Mouse (Mus musculus) hindbrain, postnatal 0 days (tissue): Measurements from ENCODE around the gene Serpinf2. TPM values are rescaled to one million over a fixed set of nuclear protein-coding genes. Genes with fewer than 3 reads are reported as not detected.
A peak's percentile ranks its signal among the peaks of the same experiment; 100 is the strongest.
"Not testable (repeated sequence)": the region's sequence is repeated elsewhere in the genome, so short reads cannot be mapped to it uniquely, and the experiment has no call there.

Experiments
- ATAC-seq: fragments of 200-750 bp; cut with Nextera tagmentation; 2 replicates; pipeline ENCODE4 v1.8.0; 2017; ENCODE audit warnings: mild to moderate bottlenecking, moderate TSS enrichment, moderate library complexity
- DNase-seq: peaks from one replicate; pipeline ENCODE4 v3.0.0-alpha.2; 2015; ENCODE audit warnings: low spot score
- H3K27ac ChIP-seq: fragments of 300-500 bp; sonication (generic); 2 replicates; pipeline ENCODE4 v1.5.1; 2014; ENCODE audit warnings: mild to moderate bottlenecking
- H3K27me3 ChIP-seq: fragments of 300-500 bp; sonication (generic); 2 replicates; pipeline ENCODE4 v1.6.1; 2014; ENCODE audit warnings: low read length, mixed read lengths; ENCODE audit not compliant: insufficient read depth
- H3K36me3 ChIP-seq: fragments of 300-500 bp; sonication (generic); 2 replicates; pipeline ENCODE4 v1.6.1; 2014; ENCODE audit warnings: low read length, mixed read lengths; ENCODE audit not compliant: insufficient read depth
- H3K4me1 ChIP-seq: fragments of 300-500 bp; sonication (generic); 2 replicates; pipeline ENCODE4 v1.6.1; 2014; ENCODE audit warnings: antibody characterized with exemption, low read length, mixed read lengths; ENCODE audit not compliant: insufficient read depth
- H3K4me2 ChIP-seq: fragments of 300-500 bp; sonication (generic); 2 replicates; pipeline ENCODE4 v1.6.1; 2014; ENCODE audit warnings: low read depth, mild to moderate bottlenecking, low read length, moderate library complexity, mixed read lengths
- H3K4me3 ChIP-seq: fragments of 300-500 bp; sonication (generic); 2 replicates; pipeline ENCODE4 v1.5.1; 2014; ENCODE audit warnings: low read length
- H3K9ac ChIP-seq: fragments of 300-500 bp; sonication (generic); replicated peaks from 2 replicates; pipeline ENCODE4 v1.6.1; 2014; ENCODE audit warnings: mild to moderate bottlenecking, low read length, moderate library complexity, mixed read lengths
- H3K9me3 ChIP-seq: fragments of 300-500 bp; sonication (generic); 2 replicates; pipeline ENCODE4 v1.6.1; 2016; ENCODE audit warnings: low read length, mixed read lengths
- CTCF ChIP-seq: IDR thresholded peaks from 2 replicates; pipeline ENCODE4 v1.5.1; 2016; ENCODE audit warnings: antibody characterized with exemption, control low read depth, low read depth
- WGBS: fragments of 180-500 bp; shearing (Covaris S2); extraction: QIAGEN DNeasy Blood & Tissue Kit; methylation state at CpG from one replicate; pipeline ENCODE4 v1.1.7; 2014; 5-methylcytosine and 5-hydroxymethylcytosine counted together
- polyA plus RNA-seq: library from polyadenylated mRNA; unstranded; fragments of >200 nt; fragmentation: Nextera tagmentation; extraction: Ambion mirVana; gene quantifications from 2 replicates; pipeline ENCODE4 v1.2.1, GENCODE M21; 2015
- total RNA-seq: library from RNA; depleted of rRNA; stranded (reverse); fragments of >200 nt; gene quantifications from 2 replicates; pipeline ENCODE4 v1.2.3, GENCODE M21; 2014

The Serpinf2 gene
- total and polyA plus RNA-seq, 2 experiments from 2014 or later = 0.05 TPM; not detected in 1

DNA sequence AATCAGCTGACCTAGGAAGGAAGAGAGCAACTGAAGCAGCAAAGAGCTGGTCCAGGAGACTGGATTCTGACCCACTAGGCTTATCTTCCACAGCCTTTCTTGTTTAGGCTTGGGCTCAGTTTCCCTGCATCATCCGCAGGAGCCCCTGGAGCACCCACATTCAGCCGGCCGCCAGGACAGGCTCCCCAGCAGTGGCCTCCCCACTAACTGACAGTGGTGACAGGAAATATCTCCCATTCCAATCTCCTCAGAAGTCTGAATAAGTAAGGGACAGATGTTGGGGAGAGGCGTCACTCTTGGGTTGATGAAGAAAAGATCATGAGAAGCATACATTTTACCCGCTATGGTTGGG, 20.3 kb upstream of the Serpinf2 start:
- no peak for TF ChIP-seq CTCF
- H3K27me3 ChIP-seq = no peaks in the 10 kb centered on the region
- no peak for ATAC-seq
- peak overlapping the region; percentile 88 for H3K27ac ChIP-seq
- no peaks in the 10 kb centered on the region; the same call in 1 of the 2 replicates for H3K36me3 ChIP-seq
- H3K4me2 ChIP-seq = peak overlapping the region; percentile 81
- no peak overlapping the region for H3K4me3 ChIP-seq
- no peak overlapping the region for H3K9ac ChIP-seq
- DNase-seq = no peak
- 29% methylated on average over 5 of the region's 5 CpGs for WGBS
- H3K4me1 ChIP-seq = peaks cover 24% of the 10 kb centered on the region
- H3K9me3 ChIP-seq = no peaks in the 10 kb centered on the region

GRCm38 (mm10) chr11:75459141-75459711, 19.8 kb upstream of the Serpinf2 start:
- H3K4me2 ChIP-seq = no peak overlapping the region
- no peak overlapping the region for H3K4me3 ChIP-seq
- H3K27ac ChIP-seq = peak overlapping the region; percentile 88; the same call in 1 of the 2 replicates
- ATAC-seq (no peak), DNase-seq (no peak)
- no peaks in the 10 kb centered on the region for H3K27me3 ChIP-seq
- H3K4me1 ChIP-seq = peaks cover 25% of the 10 kb centered on the region
- H3K36me3 ChIP-seq = no peaks in the 10 kb centered on the region
- TF ChIP-seq CTCF = no peak
- no peak overlapping the region for H3K9ac ChIP-seq
- no peaks in the 10 kb centered on the region for H3K9me3 ChIP-seq
- 77% methylated on average over 5 of the region's 5 CpGs for WGBS

DNA sequence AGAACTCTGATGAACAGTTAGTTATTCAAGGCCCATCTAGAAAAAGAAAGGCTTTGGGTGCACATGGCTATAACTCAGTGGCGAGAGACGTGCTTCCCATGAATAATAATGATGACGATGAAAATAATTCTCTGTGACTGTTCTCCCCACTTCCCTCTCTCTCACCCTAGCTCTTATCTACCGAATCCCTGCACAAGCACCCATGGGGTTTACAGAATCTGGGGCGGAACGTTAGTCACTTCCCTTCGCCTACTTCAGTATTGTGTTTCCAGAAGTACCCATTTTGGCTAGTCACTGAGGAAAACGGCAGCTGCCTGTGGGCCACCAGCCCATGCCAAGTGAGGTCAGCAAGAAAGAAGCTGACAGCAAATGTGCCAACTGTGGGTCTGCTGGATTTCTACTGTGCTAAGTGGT, 19.2 kb upstream of the Serpinf2 start:
- DNase-seq = no peak
- H3K4me3 ChIP-seq = no peak overlapping the region
- ATAC-seq = no peak
- H3K4me2 ChIP-seq = no peak overlapping the region
- no peak overlapping the region for H3K27ac ChIP-seq
- TF ChIP-seq CTCF = no peak
- peaks cover 28% of the 10 kb centered on the region for H3K4me1 ChIP-seq
- no peaks in the 10 kb centered on the region for H3K36me3 ChIP-seq
- H3K27me3 ChIP-seq = no peaks in the 10 kb centered on the region
- H3K9ac ChIP-seq = no peak overlapping the region
- no peaks in the 10 kb centered on the region for H3K9me3 ChIP-seq
- WGBS = 74% methylated on average over 8 of the region's 8 CpGs

GRCm38 (mm10) chr11:75458169-75458568, 18.8 kb upstream of the Serpinf2 start:
- 15% methylated on average over 3 of the region's 3 CpGs for WGBS
- H3K4me1 ChIP-seq = peaks cover 29% of the 10 kb centered on the region
- H3K9ac ChIP-seq = no peak overlapping the region
- no peaks in the 10 kb centered on the region for H3K9me3 ChIP-seq
- no peaks in the 10 kb centered on the region for H3K27me3 ChIP-seq
- ATAC-seq = no peak
- H3K4me2 ChIP-seq = no peak overlapping the region
- H3K36me3 ChIP-seq = no peaks in the 10 kb centered on the region
- DNase-seq = peak; percentile 71
- H3K4me3 ChIP-seq = no peak overlapping the region
- no peak overlapping the region for H3K27ac ChIP-seq
- TF ChIP-seq CTCF = peak; percentile 87

DNA sequence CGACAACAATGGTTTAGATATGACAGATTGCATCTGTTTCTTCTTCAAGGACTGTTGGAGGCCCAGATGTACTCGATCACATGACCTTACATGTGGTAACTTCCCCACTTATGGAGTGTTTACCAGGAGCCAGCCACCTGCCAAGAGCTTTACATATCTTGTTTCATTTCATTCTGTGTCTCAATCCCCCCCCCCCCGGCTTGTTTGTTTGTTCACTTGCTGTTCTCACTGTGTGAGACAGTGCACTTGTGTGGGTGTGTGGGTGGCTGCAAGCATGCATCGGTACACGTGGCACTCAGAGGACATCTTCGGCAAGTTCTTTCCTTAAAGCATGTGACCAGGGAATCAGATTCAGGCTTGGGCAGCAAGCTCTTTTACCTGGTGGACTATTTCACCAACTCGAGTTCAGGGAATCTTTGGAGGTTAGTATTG, 17.1 kb upstream of the Serpinf2 start:
- WGBS = 84% methylated on average over 7 of the region's 7 CpGs
- Histone ChIP-seq H3K4me1 (peaks cover 16% of the 10 kb centered on the region; the same call in 1 of the 2 replicates), H3K27ac (no peak overlapping the region), H3K4me3 (no peak overlapping the region), H3K4me2 (no peak overlapping the region), H3K36me3 (peaks cover 7% of the 10 kb centered on the region; the same call in 1 of the 2 replicates), H3K9ac (no peak overlapping the region), H3K9me3 (no peaks in the 10 kb centered on the region), H3K27me3 (no peaks in the 10 kb centered on the region)
- DNase-seq (no peak), ATAC-seq (no peak)
- no peak for TF ChIP-seq CTCF

- ATAC-seq, H3K36me3 ChIP-seq, DNase-seq, H3K4me2 ChIP-seq, H3K9me3 ChIP-seq, H3K27ac ChIP-seq, H3K4me3 ChIP-seq, H3K9ac ChIP-seq, H3K27me3 ChIP-seq: not testable (repeated sequence)
- H3K4me1 ChIP-seq = peaks cover 16% of the 10 kb centered on the region; the same call in 1 of the 2 replicates
- 96% methylated on average over 2 of the region's 2 CpGs for WGBS
These were observed 16.6 kb upstream of the Serpinf2 start for GRCm38 (mm10) chr11:75455971-75456370.

DNA sequence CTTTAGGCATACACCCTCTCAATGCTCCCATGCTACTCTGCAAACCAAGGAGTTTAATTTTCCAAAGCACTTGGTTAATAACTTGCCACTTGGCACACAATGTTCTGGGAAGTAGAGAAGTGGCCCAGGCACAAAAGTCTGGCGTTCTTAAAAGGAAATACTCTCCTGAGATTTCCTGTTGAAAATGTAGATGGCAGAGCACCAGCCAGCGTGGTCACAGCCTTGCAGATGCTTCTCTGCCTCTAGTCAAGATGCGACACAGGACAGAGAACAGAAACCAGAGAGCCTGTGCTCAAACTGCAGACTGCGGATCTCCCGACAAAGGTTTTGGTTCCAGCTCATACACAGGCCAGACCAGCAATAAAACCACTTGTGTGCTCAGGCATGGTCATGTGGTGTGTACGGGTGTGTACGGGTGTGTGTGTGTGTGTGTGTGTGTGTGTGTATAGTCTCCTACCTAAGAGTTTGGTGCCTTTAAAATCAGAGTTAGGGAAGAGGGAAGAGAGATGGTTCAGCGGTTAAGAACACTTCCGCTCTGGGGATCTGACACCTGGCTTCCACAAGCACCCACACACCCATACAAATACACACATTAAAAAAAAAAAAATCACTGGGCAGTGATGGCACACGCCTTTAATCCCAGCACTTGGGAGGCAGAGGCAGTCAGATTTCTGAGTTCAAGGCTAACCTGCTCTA, 15.8 kb upstream of the Serpinf2 start:
- WGBS = 77% methylated on average over 10 of the region's 10 CpGs
- no peaks in the 10 kb centered on the region for H3K27me3 ChIP-seq
- H3K27ac ChIP-seq = peak overlapping the region; percentile 70
- peak overlapping the region; percentile 57 for H3K4me3 ChIP-seq
- H3K36me3 ChIP-seq = peaks cover 7% of the 10 kb centered on the region; the same call in 1 of the 2 replicates
- H3K4me1 ChIP-seq = peaks cover 16% of the 10 kb centered on the region; the same call in 1 of the 2 replicates
- DNase-seq (no peak), ATAC-seq (no peak)
- no peaks in the 10 kb centered on the region for H3K9me3 ChIP-seq
- no peak for TF ChIP-seq CTCF
- H3K4me2 ChIP-seq = peak overlapping the region; percentile 85
- H3K9ac ChIP-seq = peak overlapping the region; percentile 58
